Mouse (Mus musculus): ENCODE data around the gene Rassf6. TPM values are rescaled to one million over a fixed set of nuclear protein-coding genes. Genes with fewer than 3 reads are reported as not detected.

Rassf6 gene
- polyA plus RNA-seq (2012; rRNA removed; ENCODE audit: low replicate concordance): 3.3 and 5.8 TPM in 2 replicates

DNA sequence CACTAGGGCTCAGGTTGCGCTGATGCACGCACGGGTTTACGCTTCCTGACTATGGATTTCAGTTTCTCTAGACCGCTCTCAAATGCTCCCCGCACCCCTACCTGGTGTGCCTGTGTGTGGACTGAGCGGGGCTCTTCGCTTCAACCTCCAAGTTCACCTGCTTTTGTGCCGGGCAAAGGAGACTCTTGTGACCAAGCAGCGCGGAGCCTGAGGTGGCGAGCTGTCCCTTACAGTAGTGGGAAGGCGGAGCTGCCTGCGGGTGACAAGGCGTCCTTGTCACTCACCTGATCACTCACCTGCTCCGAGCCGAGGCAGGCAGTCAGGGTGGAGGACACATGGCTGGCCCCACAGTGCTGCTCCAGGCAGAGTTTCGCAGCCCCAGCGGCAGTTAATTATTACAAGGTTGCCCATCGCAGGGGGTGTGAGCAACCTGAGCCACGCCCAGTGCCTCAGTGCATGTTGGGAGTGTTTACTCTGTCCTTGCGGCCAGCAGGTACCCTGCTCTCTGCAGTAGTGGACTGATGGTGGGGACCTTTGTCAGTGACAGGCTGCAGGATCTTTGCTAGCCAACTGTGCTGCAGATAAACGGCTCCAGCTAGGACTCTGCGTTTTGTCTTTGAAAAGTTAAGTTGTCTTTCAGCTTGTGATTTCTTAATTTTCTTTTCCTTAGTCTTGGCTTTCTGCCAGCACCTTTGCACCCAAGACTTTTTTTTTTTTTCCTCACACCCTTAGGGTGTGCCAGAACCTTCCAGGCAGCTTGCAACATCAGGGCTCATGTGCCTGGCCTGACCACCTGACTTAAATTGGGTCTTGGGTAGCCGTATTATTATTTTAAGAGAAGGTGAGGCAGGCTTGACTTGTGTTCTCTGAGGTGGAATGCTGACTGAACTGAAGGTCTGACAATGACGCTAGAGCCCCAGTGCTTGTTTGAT is at the start of gene Rassf6:
TSS of gene Rassf6 (minus strand) at position 372 of the 932 bp plus-strand sequence.

GRCm38 (mm10) chr5:90560743-90561142 is 79.7 kb downstream of the Rassf6 start, which contains the start of gene 5830473C10Rik:
Gene 5830473C10Rik, plus strand, starts transcription at chr5:90561107.

Other genes with a start within 250 kb of the Rassf6 start
- gene Alb, start 179.8 kb downstream of the Rassf6 start, polyA plus RNA-seq (2012; rRNA removed; ENCODE audit: low replicate concordance): 8.5 and 61.5 TPM in 2 replicates
- gene Afp, start 149.9 kb downstream of the Rassf6 start, polyA plus RNA-seq (2012; rRNA removed; ENCODE audit: low replicate concordance): 0.26 and 0.35 TPM in 2 replicates
- gene Afm, start 121.7 kb downstream of the Rassf6 start, polyA plus RNA-seq (2012; rRNA removed; ENCODE audit: low replicate concordance): 0.24 TPM in 1 of 2 replicates, not detected in the other
- 0.10 TPM in 1 of 2 replicates, not detected in the other for gene 5830473C10Rik, start 79.5 kb downstream of the Rassf6 start, polyA plus RNA-seq (2012; rRNA removed; ENCODE audit: low replicate concordance)
- 0.11 and 0.18 TPM in 2 replicates for gene Cxcl5, start 118.7 kb upstream of the Rassf6 start, polyA plus RNA-seq (2012; rRNA removed; ENCODE audit: low replicate concordance)
- gene Ppbp, start 127.9 kb upstream of the Rassf6 start, polyA plus RNA-seq (2012; rRNA removed; ENCODE audit: low replicate concordance): 0.96 and 1.8 TPM in 2 replicates
- gene Pf4, start 131.8 kb upstream of the Rassf6 start, polyA plus RNA-seq (2012; rRNA removed; ENCODE audit: low replicate concordance): 99.0 and 112 TPM in 2 replicates
- not detected in 2 replicates for gene Cxcl3, start 145.4 kb upstream of the Rassf6 start, polyA plus RNA-seq (2012; rRNA removed; ENCODE audit: low replicate concordance)
- 2.2 and 6.9 TPM in 2 replicates for gene Cxcl15, start 153.9 kb upstream of the Rassf6 start, polyA plus RNA-seq (2012; rRNA removed; ENCODE audit: low replicate concordance)